Mouse (Mus musculus) bone marrow macrophage, adult 2 months (primary cell): ENCODE data around the gene Cacng8.

Experiments used
- CTCF ChIP-seq: IDR thresholded peaks from 2 replicates; pipeline ENCODE4 v1.5.1; 2012; ENCODE audit warnings: low read depth, mild to moderate bottlenecking, low read length, moderate library complexity
- POLR2A ChIP-seq: IDR thresholded peaks from 2 replicates; pipeline ENCODE4 v1.6.1; 2012; ENCODE audit warnings: mild to moderate bottlenecking, low read depth, low read length, borderline replicate concordance

GRCm38 (mm10) chr7:3343861-3344260 is 46.6 kb upstream of the Cacng8 start:
- TF ChIP-seq CTCF (no peak), POLR2A (no peak)
